Mouse (Mus musculus) lung, postnatal 0 days (tissue): ENCODE measurements around the gene Gm11034. TPM values are rescaled to one million over a fixed set of nuclear protein-coding genes. Genes with fewer than 3 reads are reported as not detected.

ENCODE experiments used
- ATAC-seq: fragments of 200-750 bp; cut with Nextera tagmentation; 2 replicates; pipeline ENCODE4 v1.8.0; 2017; ENCODE audit warnings: moderate library complexity
- DNase-seq: peaks from one replicate; pipeline ENCODE4 v3.0.0-alpha.2; 2016; ENCODE audit warnings: low spot score
- H3K27ac ChIP-seq: fragments of 300-500 bp; sonication (generic); 2 replicates; pipeline ENCODE4 v1.5.1; 2014; ENCODE audit warnings: antibody characterized with exemption, mild to moderate bottlenecking, low read length, mixed read lengths
- H3K27me3 ChIP-seq: fragments of 300-500 bp; sonication (generic); replicated peaks from 2 replicates; pipeline ENCODE4 v1.6.1; 2014; ENCODE audit warnings: low read length, mixed read lengths; ENCODE audit not compliant: insufficient read depth
- H3K36me3 ChIP-seq: fragments of 300-500 bp; sonication (generic); 2 replicates; pipeline ENCODE4 v1.6.1; 2014; ENCODE audit warnings: low read length, mixed read lengths; ENCODE audit not compliant: insufficient read depth
- H3K4me1 ChIP-seq: fragments of 300-500 bp; sonication (generic); 2 replicates; pipeline ENCODE4 v1.6.1; 2014; ENCODE audit warnings: antibody characterized with exemption, low read depth, low read length, mixed read lengths; ENCODE audit not compliant: insufficient read depth
- H3K4me2 ChIP-seq: fragments of 300-500 bp; sonication (generic); replicated peaks from 2 replicates; pipeline ENCODE4 v1.6.1; 2014; ENCODE audit warnings: low read depth, mild to moderate bottlenecking, low read length, moderate library complexity, mixed read lengths
- H3K4me3 ChIP-seq: fragments of 300-500 bp; sonication (generic); 2 replicates; pipeline ENCODE4 v1.5.1; 2014; ENCODE audit warnings: low read depth, low read length
- H3K9ac ChIP-seq: fragments of 300-500 bp; sonication (generic); replicated peaks from 2 replicates; pipeline ENCODE4 v1.6.1; 2014; ENCODE audit warnings: low read depth, mild to moderate bottlenecking
- H3K9me3 ChIP-seq: fragments of 300-500 bp; sonication (generic); 2 replicates; pipeline ENCODE4 v1.6.1; 2016; ENCODE audit warnings: low read length, mixed read lengths
- CTCF ChIP-seq: IDR thresholded peaks from 2 replicates; pipeline ENCODE4 v1.5.1; 2016; ENCODE audit warnings: antibody characterized with exemption, mild to moderate bottlenecking
- EP300 ChIP-seq: IDR thresholded peaks from 2 replicates; pipeline ENCODE4 v1.6.1; 2016; ENCODE audit warnings: antibody characterized with exemption, mild to moderate bottlenecking, control low read depth
- WGBS: fragments of 180-500 bp; shearing (Covaris S2); extraction: QIAGEN DNeasy Blood & Tissue Kit; methylation state at CpG from one replicate; pipeline ENCODE4 v1.1.7; 2014; 5-methylcytosine and 5-hydroxymethylcytosine counted together
- polyA plus RNA-seq: library from polyadenylated mRNA; unstranded; fragments of >200 nt; fragmentation: Nextera tagmentation; extraction: Ambion mirVana; gene quantifications from 2 replicates; pipeline ENCODE4 v1.2.1, GENCODE M21; 2015

Gm11034 gene
- polyA plus RNA-seq, 1 experiment from 2014 or later, result not detected

GRCm38 (mm10) chr8:72257902-72258238 lies 44.4 kb upstream of the Gm11034 start:
- ATAC-seq, result no peak
- no peaks in the 10 kb centered on the region for H3K9me3 ChIP-seq
- TF ChIP-seq EP300 (no peak), CTCF (no peak)
- no peaks in the 10 kb centered on the region for H3K4me1 ChIP-seq
- no peak overlapping the region for H3K9ac ChIP-seq
- no peak overlapping the region for H3K4me2 ChIP-seq
- no peak overlapping the region for H3K27ac ChIP-seq
- no peak for DNase-seq
- no peaks in the 10 kb centered on the region for H3K27me3 ChIP-seq
- no peak overlapping the region for H3K4me3 ChIP-seq
- H3K36me3 ChIP-seq, result peaks cover 8% of the 10 kb centered on the region
- 85% methylated on average over 1 of the region's 1 CpGs for WGBS

DNA sequence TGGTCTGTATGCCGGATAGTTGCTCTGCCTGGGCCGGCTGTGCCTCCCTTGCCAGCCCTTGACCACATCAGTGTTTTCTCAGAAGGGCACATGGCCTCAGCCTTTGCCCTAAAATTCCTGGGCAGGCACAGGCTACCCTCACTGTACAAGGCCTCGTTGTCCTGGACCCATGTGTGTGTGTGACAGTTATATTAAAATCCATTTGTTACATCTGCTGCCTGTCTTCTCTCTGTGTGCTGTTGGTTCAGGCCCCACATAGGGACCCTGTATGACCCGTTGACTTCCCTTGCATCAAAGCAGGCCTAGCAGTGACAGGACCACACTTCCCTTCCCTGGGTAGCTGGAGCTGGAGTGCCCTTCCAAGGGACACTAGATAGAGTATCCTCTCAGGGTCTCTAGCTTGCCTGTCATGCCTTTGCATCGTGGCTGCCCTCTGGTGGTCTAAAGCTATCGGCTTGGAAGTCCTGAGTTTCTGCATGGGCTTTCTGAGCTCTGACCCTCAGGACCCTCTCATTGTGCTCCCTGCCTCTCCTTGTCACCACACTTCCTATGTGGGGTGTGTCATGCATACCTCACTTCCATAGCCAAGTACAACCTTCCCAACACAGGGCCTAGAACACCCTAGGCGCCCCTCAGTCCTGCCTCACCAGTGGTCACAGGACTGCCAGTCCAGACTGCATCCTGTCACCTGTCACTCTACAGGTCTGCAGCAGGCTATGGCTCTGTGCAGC lies 43.9 kb upstream of the Gm11034 start:
- Histone ChIP-seq H3K27ac (no peak overlapping the region), H3K4me3 (no peak overlapping the region), H3K27me3 (no peaks in the 10 kb centered on the region), H3K36me3 (peaks cover 14% of the 10 kb centered on the region), H3K4me1 (no peaks in the 10 kb centered on the region), H3K9me3 (no peaks in the 10 kb centered on the region), H3K4me2 (no peak overlapping the region), H3K9ac (no peak overlapping the region)
- WGBS, result 55% methylated on average over 7 of the region's 7 CpGs
- TF ChIP-seq CTCF (peak; percentile 78), EP300 (no peak)
- ATAC-seq, result 0 out of 2 replicates have a peak, but pooled peaks have one; percentile 8
- no peak for DNase-seq

DNA sequence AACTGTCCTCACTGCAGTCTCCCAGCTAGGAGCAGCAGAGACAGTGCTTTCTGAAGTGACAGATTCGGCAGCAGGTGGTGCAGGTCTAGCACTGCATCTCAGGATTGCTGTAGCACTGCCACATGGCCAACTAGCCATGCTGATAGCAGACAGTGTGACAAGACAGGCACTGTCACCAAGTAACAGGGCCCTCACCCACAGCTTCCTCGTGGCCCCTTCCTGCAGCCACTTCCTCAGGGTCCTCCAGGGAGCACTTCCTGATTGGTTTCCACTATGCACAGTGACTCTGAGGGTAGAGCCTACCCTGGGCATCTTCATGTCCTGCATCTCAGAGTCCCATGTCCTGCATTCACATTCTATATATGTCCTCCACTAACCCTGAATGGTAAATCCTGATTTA lies 31.2 kb upstream of the Gm11034 start:
- H3K9ac ChIP-seq, result no peak overlapping the region
- H3K4me2 ChIP-seq, result no peak overlapping the region
- TF ChIP-seq EP300 (no peak), CTCF (no peak)
- H3K4me3 ChIP-seq, result no peak overlapping the region
- H3K36me3 ChIP-seq, result no peaks in the 10 kb centered on the region
- DNase-seq (no peak), ATAC-seq (no peak)
- H3K9me3 ChIP-seq, result no peaks in the 10 kb centered on the region
- no peak overlapping the region for H3K27ac ChIP-seq
- 65% methylated on average over 2 of the region's 2 CpGs for WGBS
- H3K4me1 ChIP-seq, result peaks cover 4% of the 10 kb centered on the region; the same call in 1 of the 2 replicates
- H3K27me3 ChIP-seq, result no peaks in the 10 kb centered on the region

DNA sequence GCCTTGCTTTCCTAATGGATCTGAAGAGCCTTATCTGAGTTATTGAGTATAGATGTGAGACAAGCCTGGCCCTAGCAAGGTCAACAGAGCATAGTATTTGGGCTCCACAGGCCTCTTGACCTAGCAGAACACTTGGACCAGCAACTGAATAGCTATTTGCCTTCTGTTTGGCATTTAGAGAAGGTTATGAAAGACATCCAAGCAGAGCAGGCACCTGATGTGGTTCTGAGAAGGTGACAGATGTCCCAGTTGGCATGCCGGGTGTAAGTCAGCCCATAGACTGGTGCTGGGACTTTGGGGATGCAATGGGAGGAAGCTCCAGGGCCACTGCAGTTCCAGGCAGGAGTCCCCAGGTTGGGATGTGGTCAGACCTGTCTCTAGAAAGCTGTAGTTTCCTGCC lies 28.8 kb upstream of the Gm11034 start:
- no peaks in the 10 kb centered on the region for H3K9me3 ChIP-seq
- H3K9ac ChIP-seq, result no peak overlapping the region
- no peak overlapping the region for H3K4me2 ChIP-seq
- H3K27ac ChIP-seq, result no peak overlapping the region
- 100% methylated on average over 1 of the region's 1 CpGs for WGBS
- H3K4me1 ChIP-seq, result peaks cover 4% of the 10 kb centered on the region; the same call in 1 of the 2 replicates
- H3K4me3 ChIP-seq, result no peak overlapping the region
- H3K36me3 ChIP-seq, result no peaks in the 10 kb centered on the region
- DNase-seq, result no peak
- ATAC-seq, result no peak
- TF ChIP-seq EP300 (no peak), CTCF (no peak)
- no peaks in the 10 kb centered on the region for H3K27me3 ChIP-seq

DNA sequence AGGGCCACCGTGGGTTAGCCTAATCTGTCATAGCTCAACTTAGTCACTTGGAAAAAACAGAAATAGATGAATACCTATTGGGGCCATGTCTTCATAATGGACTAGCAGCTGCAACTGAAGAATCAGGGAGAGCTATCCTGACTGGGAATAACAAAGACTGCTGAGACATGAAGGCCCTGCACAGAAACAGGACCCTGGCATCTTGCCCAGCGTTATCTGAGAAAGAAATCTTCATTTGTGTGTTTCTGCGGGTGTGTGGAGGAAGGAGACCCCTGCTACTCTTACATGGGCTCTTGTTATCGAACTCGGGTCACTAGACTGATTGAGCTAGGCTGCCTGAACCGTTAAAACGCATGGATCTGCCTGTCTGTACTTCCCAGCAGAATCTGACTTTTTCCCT lies 27.5 kb upstream of the Gm11034 start:
- 60% methylated on average over 7 of the region's 7 CpGs for WGBS
- DNase-seq (peak; percentile 14), ATAC-seq (no peak)
- H3K36me3 ChIP-seq, result no peaks in the 10 kb centered on the region
- peaks cover 4% of the 10 kb centered on the region; the same call in 1 of the 2 replicates for H3K4me1 ChIP-seq
- peak overlapping the region; percentile 57 for H3K4me3 ChIP-seq
- H3K9ac ChIP-seq, result peak overlapping the region; percentile 52; the same call in 1 of the 2 replicates
- H3K4me2 ChIP-seq, result peak overlapping the region; percentile 89
- H3K27ac ChIP-seq, result no peak overlapping the region
- H3K27me3 ChIP-seq, result no peaks in the 10 kb centered on the region
- no peaks in the 10 kb centered on the region for H3K9me3 ChIP-seq
- TF ChIP-seq EP300, result no peak
- TF ChIP-seq CTCF, result no peak

- TF ChIP-seq CTCF, result no peak
- TF ChIP-seq EP300, result no peak
- ATAC-seq, result peak; percentile 8; the same call in 1 of the 2 replicates
- WGBS, result 0% methylated on average over 24 of the region's 24 CpGs
- H3K27ac ChIP-seq, result peak overlapping the region; percentile 91
- no peak for DNase-seq
- no peaks in the 10 kb centered on the region for H3K9me3 ChIP-seq
- peak overlapping the region; percentile 57 for H3K4me3 ChIP-seq
- peak overlapping the region; percentile 89 for H3K4me2 ChIP-seq
- no peaks in the 10 kb centered on the region for H3K27me3 ChIP-seq
- H3K36me3 ChIP-seq, result no peaks in the 10 kb centered on the region
- peaks cover 4% of the 10 kb centered on the region; the same call in 1 of the 2 replicates for H3K4me1 ChIP-seq
- peak overlapping the region; percentile 52 for H3K9ac ChIP-seq
These were observed 26.9 kb upstream of the Gm11034 start for GRCm38 (mm10) chr8:72240403-72240763.
